Comparison of ENCODE assay signal across 11 mouse cellular contexts in the genomic region with DNA sequence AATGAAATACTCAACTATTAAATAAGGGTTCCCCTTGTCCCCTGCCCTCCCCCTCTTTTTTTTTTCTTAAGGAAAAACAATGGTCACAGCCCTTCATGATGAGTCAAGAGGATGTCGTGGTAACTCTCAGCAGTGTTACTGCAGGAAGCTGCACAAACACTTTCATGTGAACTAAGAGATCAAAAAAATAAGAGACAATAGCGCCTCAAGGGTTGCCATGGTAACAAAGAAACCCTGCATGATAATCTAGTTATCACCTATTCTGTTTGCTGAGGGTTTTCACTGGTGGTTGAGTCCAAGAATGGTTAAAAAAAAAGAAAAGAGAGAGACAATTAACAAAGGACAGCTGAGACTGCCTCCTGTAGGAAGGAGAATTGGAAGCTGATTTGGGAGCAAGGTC. TPM values are rescaled to one million over a fixed set of nuclear protein-coding genes. Genes with fewer than 3 reads are reported as not detected.
DNase-seq lines count a peak whose midpoint lies in the region; ATAC-seq lines count a peak whose summit lies in the region.
"Had no signal": no experiment of that assay in that cellular context is flagged by ENCODE, and none has a peak within 500 bp of the region (broad histone marks: within the 10 kb centered on the region; RNA-seq: fewer than 3 reads in every experiment).

No protein-coding gene starts in this region.

- H3K4me1 ChIP-seq in heart, embryonic 12.5 days (replicated peaks): peaks cover 15% of the 10 kb centered on the region
- peaks cover 30% of the 10 kb centered on the region for H3K4me1 ChIP-seq in forebrain, embryonic 10.5 days
- peaks cover 34% of the 10 kb centered on the region for H3K4me1 ChIP-seq in midbrain, embryonic 10.5 days

- WGBS in heart, embryonic 12.5 days: 53% methylated on average over 2 of the region's 2 CpGs
- 40% methylated on average over 2 of the region's 2 CpGs for WGBS in forebrain, embryonic 10.5 days
- 23% methylated on average over 2 of the region's 2 CpGs for WGBS in midbrain, embryonic 10.5 days

- ATAC-seq in heart, embryonic 12.5 days (ENCODE audit: insufficient number of reproducible peaks, low FRiP score): no peak

- H3K27ac ChIP-seq in heart, embryonic 12.5 days (ENCODE audit: poor library complexity, severe bottlenecking): peak overlapping the region; percentile 59; the same call in 1 of the 2 replicates
- peak overlapping the region; percentile 85; the same call in 1 of the 2 replicates for H3K27ac ChIP-seq in forebrain, embryonic 10.5 days
- peak overlapping the region; percentile 78 for H3K27ac ChIP-seq in midbrain, embryonic 10.5 days (replicated peaks)
- H3K27ac ChIP-seq: embryonic facial prominence, embryonic 13.5 days had no signal

- no peaks in the 10 kb centered on the region for H3K9me3 ChIP-seq in heart, embryonic 12.5 days (replicated peaks)
- no peaks in the 10 kb centered on the region; the same call in 1 of the 2 replicates for H3K9me3 ChIP-seq in forebrain, embryonic 10.5 days
- no peaks in the 10 kb centered on the region for H3K9me3 ChIP-seq in midbrain, embryonic 10.5 days (replicated peaks)
- H3K9me3 ChIP-seq: embryonic facial prominence, embryonic 13.5 days had no signal

- intact Hi-C loops in heart, postnatal 10 days (cut with DNase I): no loop called here

- no peak for DNase-seq in heart, postnatal 10 days
- DNase-seq in CD4-positive helper T cell, adult 2 months (ENCODE audit: low read depth, low spot score): peak; percentile 92
- no peak for DNase-seq in forebrain, embryonic 10.5 days (ENCODE audit: extremely low spot score, low spot score)
- peak; percentile 24 for DNase-seq in midbrain, embryonic 10.5 days (ENCODE audit: low spot score)
- no peak for DNase-seq in cerebellum, postnatal 14 days
- no peak for DNase-seq in layer of hippocampus, postnatal 14 days (ENCODE audit: low spot score in 2 of 2)
- no peak for DNase-seq in ovary, postnatal 10 days (ENCODE audit: low spot score)
- DNase-seq: adrenal gland, adult 8-10 months; heart, adult 18-20 months had no signal

- no peaks in the 10 kb centered on the region for H3K36me3 ChIP-seq in heart, embryonic 12.5 days
- H3K36me3 ChIP-seq in forebrain, embryonic 10.5 days (replicated peaks): no peaks in the 10 kb centered on the region
- H3K36me3 ChIP-seq in midbrain, embryonic 10.5 days: no peaks in the 10 kb centered on the region
- H3K36me3 ChIP-seq: embryonic facial prominence, embryonic 13.5 days had no signal

- no peaks in the 10 kb centered on the region for H3K27me3 ChIP-seq in heart, embryonic 12.5 days (replicated peaks)
- no peaks in the 10 kb centered on the region for H3K27me3 ChIP-seq in forebrain, embryonic 10.5 days (ENCODE audit: poor library complexity, severe bottlenecking)
- no peaks in the 10 kb centered on the region for H3K27me3 ChIP-seq in midbrain, embryonic 10.5 days (ENCODE audit: low read depth, poor library complexity, severe bottlenecking)
- H3K27me3 ChIP-seq: embryonic facial prominence, embryonic 13.5 days had no signal

- H3K4me3 ChIP-seq in heart, embryonic 12.5 days: no peak overlapping the region
- no peak overlapping the region for H3K4me3 ChIP-seq in forebrain, embryonic 10.5 days
- no peak overlapping the region for H3K4me3 ChIP-seq in midbrain, embryonic 10.5 days
- H3K4me3 ChIP-seq: embryonic facial prominence, embryonic 13.5 days had no signal

- no peak overlapping the region for H3K9ac ChIP-seq in heart, embryonic 12.5 days
- H3K9ac ChIP-seq: embryonic facial prominence, embryonic 13.5 days had no signal

- no peak overlapping the region for H3K4me2 ChIP-seq in heart, embryonic 12.5 days
- H3K4me2 ChIP-seq: embryonic facial prominence, embryonic 13.5 days had no signal

RNA-seq across cellular contexts. Expression of a gene that starts 56.5 kb away (rescaled TPM):
- polyA plus RNA-seq in heart, embryonic 12.5 days (2016; fragmentation: Nextera tagmentation; extraction: Ambion mirVana): 12.8 and 14.5 TPM in 2 replicates
- 10 to 100 TPM; 44.8 to 47.4 TPM for total RNA-seq in heart, postnatal 10 days (2021)
- 3.5 and 3.6 TPM in 2 replicates for polyA plus RNA-seq in forebrain, embryonic 10.5 days (2016; fragmentation: Nextera tagmentation; extraction: Ambion mirVana)
- 1.7 and 1.8 TPM in 2 replicates for polyA plus RNA-seq in midbrain, embryonic 10.5 days (2016; fragmentation: Nextera tagmentation; extraction: Ambion mirVana)
- 1 to 10 TPM; 7.8 to 9.1 TPM for total RNA-seq in layer of hippocampus, postnatal 14 days (2021)

Comparison
In these comparisons a context has a peak if more than half of its experiments do, and no peak if none do; other contexts are left out.
1. DNase-seq: peak in CD4-positive helper T cell, adult 2 months (single experiment) and midbrain, embryonic 10.5 days (single experiment); none in heart, postnatal 10 days (0 of 2), forebrain, embryonic 10.5 days (single experiment), cerebellum, postnatal 14 days (0 of 2), layer of hippocampus, postnatal 14 days (0 of 2) and ovary, postnatal 10 days (single experiment).
2. Peak in every context shown above with its lines, with median percentiles within 50 percentile points of each other: H3K27ac ChIP-seq.